Mouse (Mus musculus) kidney, embryonic 16.5 days (tissue): ENCODE data around the gene St3gal3. TPM values are rescaled to one million over a fixed set of nuclear protein-coding genes. Genes with fewer than 3 reads are reported as not detected.

Experiments used
- ATAC-seq: fragments of 200-750 bp; cut with Nextera tagmentation; 2 replicates; pipeline ENCODE4 v1.8.0; 2017; ENCODE audit warnings: moderate TSS enrichment; ENCODE audit not compliant: low FRiP score, low TSS enrichment
- H3K27ac ChIP-seq: fragments of 300-500 bp; sonication (generic); 2 replicates; pipeline ENCODE4 v1.5.1; 2014; ENCODE audit warnings: low read length
- H3K27me3 ChIP-seq: fragments of 300-500 bp; sonication (generic); 2 replicates; pipeline ENCODE4 v1.6.1; 2014; ENCODE audit warnings: low read length, control low read depth, mixed read lengths; ENCODE audit not compliant: insufficient read depth
- H3K36me3 ChIP-seq: fragments of 300-500 bp; sonication (generic); 2 replicates; pipeline ENCODE4 v1.6.1; 2014; ENCODE audit warnings: low read length, control low read depth, mixed read lengths; ENCODE audit not compliant: insufficient read depth
- H3K4me1 ChIP-seq: fragments of 300-500 bp; sonication (generic); 2 replicates; pipeline ENCODE4 v1.6.1; 2014; ENCODE audit warnings: low read length, control low read depth, mixed read lengths; ENCODE audit not compliant: insufficient read depth
- H3K4me2 ChIP-seq: fragments of 300-500 bp; sonication (generic); replicated peaks from 2 replicates; pipeline ENCODE4 v1.6.1; 2014; ENCODE audit warnings: low read depth, low read length
- H3K4me3 ChIP-seq: fragments of 300-500 bp; sonication (generic); 2 replicates; pipeline ENCODE4 v1.5.1; 2014; ENCODE audit warnings: mild to moderate bottlenecking, low read length
- H3K9ac ChIP-seq: fragments of 300-500 bp; sonication (generic); replicated peaks from 2 replicates; pipeline ENCODE4 v1.6.1; 2014; ENCODE audit warnings: low read length
- H3K9me3 ChIP-seq: fragments of 300-500 bp; sonication (generic); 2 replicates; pipeline ENCODE4 v1.6.1; 2016; ENCODE audit warnings: low read length, control low read depth
- WGBS: fragments of 180-500 bp; shearing (Covaris S2); extraction: QIAGEN DNeasy Blood & Tissue Kit; methylation state at CpG from one replicate; pipeline ENCODE4 v1.1.7; 2014; 5-methylcytosine and 5-hydroxymethylcytosine counted together
- polyA plus RNA-seq: library from polyadenylated mRNA; unstranded; fragments of >200 nt; fragmentation: Nextera tagmentation; extraction: Ambion mirVana; gene quantifications from 2 replicates; pipeline ENCODE4 v1.2.1, GENCODE M21; 2015

Gene St3gal3
- polyA plus RNA-seq, 1 experiment from 2014 or later: 8.7 TPM

DNA sequence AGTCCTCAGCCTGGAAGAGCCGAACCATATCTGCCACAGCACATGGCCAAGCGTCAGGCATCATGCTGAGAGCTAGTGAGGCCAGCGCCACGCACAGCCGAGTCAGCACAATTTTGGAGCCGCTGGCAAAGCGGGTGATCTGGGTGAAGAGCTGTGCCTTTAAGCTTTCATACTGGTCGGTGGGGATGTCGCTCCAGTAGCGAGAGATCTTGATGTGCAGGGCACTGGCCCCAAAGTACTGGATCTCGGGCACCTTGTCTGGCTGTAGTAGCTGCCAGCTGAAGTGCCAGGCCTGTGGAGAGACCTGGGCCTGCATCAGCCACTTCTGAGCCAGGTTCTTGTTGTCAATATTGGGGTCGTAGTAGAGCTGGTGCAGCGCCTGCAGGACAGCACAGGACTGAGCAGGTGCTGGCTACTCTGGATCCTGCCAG is 222.6 kb downstream of the St3gal3 start:
- Histone ChIP-seq H3K27ac (no peak overlapping the region), H3K27me3 (no peaks in the 10 kb centered on the region), H3K4me2 (no peak overlapping the region), H3K9ac (no peak overlapping the region), H3K4me1 (peaks cover 33% of the 10 kb centered on the region), H3K36me3 (peaks cover 12% of the 10 kb centered on the region), H3K9me3 (no peaks in the 10 kb centered on the region), H3K4me3 (no peak overlapping the region)
- 95% methylated on average over 13 of the region's 13 CpGs for WGBS
- ATAC-seq: no peak

DNA sequence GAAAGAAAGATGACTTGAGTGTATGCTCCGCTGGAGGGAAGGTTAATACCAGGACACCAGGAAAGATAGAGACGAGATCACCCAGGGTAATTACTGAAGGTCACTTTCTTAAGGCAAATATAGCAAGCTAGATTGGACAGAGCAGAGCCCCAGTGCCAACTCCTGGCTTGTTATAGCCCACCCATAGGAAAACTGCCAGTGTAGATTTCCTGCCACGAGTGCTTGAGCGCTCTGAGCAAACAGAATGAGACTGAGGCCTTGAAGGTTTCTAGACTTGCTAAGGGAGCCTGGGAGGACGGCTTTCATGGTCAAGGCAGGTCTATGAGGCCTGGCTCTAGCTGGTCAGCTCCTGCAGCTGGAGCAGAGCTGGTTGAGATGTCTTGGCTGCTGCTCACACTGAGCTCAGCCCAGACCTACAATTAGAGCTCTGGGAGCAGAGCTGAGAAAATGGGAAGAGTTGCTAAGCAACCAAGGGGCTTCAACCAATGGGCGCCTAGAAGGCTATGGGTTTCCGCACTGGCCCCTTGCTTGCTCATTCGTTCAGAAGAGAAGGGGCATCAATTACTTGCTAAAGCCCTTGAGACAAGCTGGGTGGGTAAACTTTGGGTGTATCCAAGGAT is 225.8 kb downstream of the St3gal3 start:
- WGBS: 75% methylated on average over 8 of the region's 8 CpGs
- ATAC-seq: no peak
- H3K36me3 ChIP-seq: peaks cover 26% of the 10 kb centered on the region

DNA sequence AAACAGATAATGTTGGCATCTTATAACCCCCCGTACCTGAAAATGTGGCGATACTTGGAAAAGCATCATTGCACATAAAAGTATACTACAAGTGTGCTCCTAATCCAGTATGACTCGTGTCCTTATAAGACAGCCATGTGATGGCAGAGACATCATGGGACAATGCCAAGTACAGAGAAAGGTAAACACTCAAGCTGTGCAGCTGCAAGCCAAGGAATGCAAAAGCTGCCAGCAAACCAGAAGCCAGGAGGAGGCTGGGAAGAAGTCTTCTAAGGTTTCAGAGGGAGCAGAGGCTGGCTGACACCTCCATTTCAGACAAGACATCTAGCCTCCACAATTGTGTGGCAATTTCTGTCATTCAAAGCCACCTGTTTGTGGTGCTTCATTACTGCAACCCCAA is 228.5 kb downstream of the St3gal3 start:
- Histone ChIP-seq H3K4me3 (no peak overlapping the region), H3K27ac (no peak overlapping the region), H3K27me3 (no peaks in the 10 kb centered on the region), H3K4me1 (0 out of 2 replicates have a peak, but pooled peaks cover 4% of the 10 kb centered on the region), H3K4me2 (no peak overlapping the region), H3K9me3 (no peaks in the 10 kb centered on the region), H3K9ac (no peak overlapping the region), H3K36me3 (peaks cover 42% of the 10 kb centered on the region)
- no peak for ATAC-seq
- 79% methylated on average over 3 of the region's 3 CpGs for WGBS

More for the DNA sequence above, 225.8 kb downstream of the St3gal3 start:
- Histone ChIP-seq H3K27me3 (no peaks in the 10 kb centered on the region), H3K9me3 (no peaks in the 10 kb centered on the region), H3K4me1 (peaks cover 19% of the 10 kb centered on the region), H3K4me2 (no peak overlapping the region), H3K4me3 (no peak overlapping the region), H3K27ac (no peak overlapping the region), H3K9ac (no peak overlapping the region)

DNA sequence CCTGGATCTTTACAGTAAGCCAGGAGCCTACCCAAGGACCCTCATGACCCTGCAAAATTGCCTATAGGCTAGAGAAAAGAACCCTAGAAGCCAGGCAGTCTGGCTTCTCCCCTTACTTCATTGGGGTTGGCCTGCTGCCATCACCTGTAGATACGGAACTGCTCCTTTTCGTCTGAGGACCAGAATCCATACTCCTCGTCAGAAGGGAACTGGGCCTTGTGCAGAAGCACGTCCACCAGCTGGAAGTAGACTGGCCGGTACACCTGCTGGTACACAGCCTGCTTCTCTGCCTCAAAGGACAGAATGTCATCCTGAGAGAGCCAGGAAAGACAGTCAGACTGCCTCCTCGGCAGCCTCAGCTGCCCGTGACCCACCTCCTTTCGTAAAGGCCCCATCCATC is 230.0 kb downstream of the St3gal3 start:
- ATAC-seq: no peak
- Histone ChIP-seq H3K4me1 (0 out of 2 replicates have a peak, but pooled peaks cover 4% of the 10 kb centered on the region), H3K9ac (no peak overlapping the region), H3K4me3 (no peak overlapping the region), H3K4me2 (no peak overlapping the region), H3K27ac (no peak overlapping the region), H3K27me3 (no peaks in the 10 kb centered on the region), H3K36me3 (peaks cover 53% of the 10 kb centered on the region), H3K9me3 (no peaks in the 10 kb centered on the region)
- 94% methylated on average over 8 of the region's 8 CpGs for WGBS

DNA sequence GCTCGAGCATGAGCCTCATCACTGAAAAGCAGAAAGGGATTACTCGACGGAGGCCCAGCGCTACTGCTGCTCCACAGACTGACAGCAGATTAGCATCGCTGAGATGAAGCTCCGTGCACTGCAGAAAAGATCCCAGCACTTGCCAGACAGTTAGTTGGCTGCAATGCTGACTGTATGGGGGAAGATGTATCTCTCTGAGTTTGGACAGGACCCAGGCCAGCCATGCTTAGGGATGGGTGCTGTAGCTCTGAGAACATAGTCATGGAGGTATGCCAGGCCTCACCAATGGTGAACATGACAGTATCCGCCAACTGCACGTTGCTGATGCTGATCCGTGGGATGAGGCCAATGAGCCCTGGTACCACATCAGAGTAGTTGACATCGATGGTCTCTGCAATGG is 230.6 kb downstream of the St3gal3 start:
- no peak for ATAC-seq

DNA sequence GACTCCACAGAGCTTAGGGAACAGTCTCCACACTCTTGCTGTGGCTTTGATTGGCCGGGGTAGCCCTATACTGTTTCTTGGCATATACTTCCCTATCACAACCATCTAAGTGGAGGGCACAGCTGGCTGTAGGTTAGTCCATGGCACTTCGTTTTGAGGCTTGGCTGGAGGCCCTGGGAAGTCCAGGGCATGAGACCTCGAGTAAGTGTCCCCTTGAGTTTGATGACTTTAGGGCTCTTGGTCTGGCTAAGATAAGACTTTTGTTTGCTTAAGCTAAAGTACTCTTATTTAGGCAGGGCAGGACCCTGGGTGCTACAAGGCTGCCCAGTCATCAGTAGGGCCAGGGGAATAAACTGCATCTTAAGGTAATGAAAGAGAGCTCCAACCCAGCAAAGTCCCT is 236.6 kb downstream of the St3gal3 start:
- Histone ChIP-seq H3K9me3 (no peaks in the 10 kb centered on the region), H3K27ac (no peak overlapping the region), H3K9ac (no peak overlapping the region), H3K4me3 (no peak overlapping the region), H3K4me2 (no peak overlapping the region), H3K36me3 (peaks cover 61% of the 10 kb centered on the region), H3K4me1 (no peaks in the 10 kb centered on the region), H3K27me3 (no peaks in the 10 kb centered on the region)
- ATAC-seq: no peak
- 87% methylated on average over 3 of the region's 3 CpGs for WGBS

More for the DNA sequence above, 230.6 kb downstream of the St3gal3 start:
- Histone ChIP-seq H3K4me1 (0 out of 2 replicates have a peak, but pooled peaks cover 4% of the 10 kb centered on the region), H3K9me3 (no peaks in the 10 kb centered on the region), H3K36me3 (peaks cover 59% of the 10 kb centered on the region), H3K27me3 (no peaks in the 10 kb centered on the region), H3K27ac (no peak overlapping the region), H3K9ac (no peak overlapping the region), H3K4me3 (no peak overlapping the region), H3K4me2 (no peak overlapping the region)
- WGBS: 93% methylated on average over 10 of the region's 10 CpGs

DNA sequence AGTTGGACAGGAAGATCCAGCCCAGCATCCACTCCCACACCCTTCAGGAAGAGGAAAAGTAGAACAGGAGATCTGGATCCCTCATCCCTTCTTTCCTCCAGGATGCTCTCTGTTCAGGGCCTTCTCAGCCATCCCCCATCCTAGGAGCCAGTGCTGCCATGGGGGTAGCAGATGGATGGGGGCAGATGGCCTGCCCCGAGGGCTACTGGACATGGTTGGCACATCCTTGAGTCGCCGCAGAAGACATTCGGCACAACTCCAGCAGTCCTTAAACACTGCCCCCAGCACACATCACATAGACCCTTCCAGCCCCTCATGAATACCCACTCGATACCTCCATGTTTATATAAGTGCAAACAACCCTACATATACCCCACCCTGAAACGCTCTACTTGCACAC is 238.7 kb downstream of the St3gal3 start:
- H3K9me3 ChIP-seq: no peaks in the 10 kb centered on the region
- H3K27me3 ChIP-seq: no peaks in the 10 kb centered on the region
- H3K4me2 ChIP-seq: no peak overlapping the region
- ATAC-seq: no peak
- H3K4me1 ChIP-seq: peaks cover 3% of the 10 kb centered on the region
- WGBS: 98% methylated on average over 6 of the region's 6 CpGs
- no peak overlapping the region for H3K27ac ChIP-seq
- H3K36me3 ChIP-seq: peaks cover 41% of the 10 kb centered on the region
- no peak overlapping the region for H3K4me3 ChIP-seq
- no peak overlapping the region for H3K9ac ChIP-seq

DNA sequence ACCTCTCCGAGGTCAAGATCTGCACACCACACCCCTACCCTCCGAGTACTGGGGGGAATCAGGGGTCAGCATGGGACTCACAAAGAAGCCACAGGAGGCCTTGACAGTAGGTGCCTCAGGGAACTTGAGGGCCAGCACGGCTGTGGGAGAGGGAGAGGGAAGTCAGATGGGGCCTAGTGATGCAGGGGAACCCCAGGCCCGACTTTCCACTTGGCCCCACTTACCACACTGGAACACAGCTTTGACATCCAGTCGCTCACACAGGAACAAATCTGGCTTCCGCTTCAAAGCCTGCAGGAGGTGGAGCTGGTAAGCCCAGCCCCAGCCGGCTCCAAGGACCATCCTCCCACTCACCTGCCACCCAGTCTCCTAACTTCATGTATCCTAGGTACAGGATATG is 239.4 kb downstream of the St3gal3 start:
- H3K9ac ChIP-seq: no peak overlapping the region
- peaks cover 34% of the 10 kb centered on the region for H3K36me3 ChIP-seq
- H3K4me3 ChIP-seq: no peak overlapping the region
- peaks cover 8% of the 10 kb centered on the region for H3K4me1 ChIP-seq
- no peaks in the 10 kb centered on the region for H3K9me3 ChIP-seq
- no peaks in the 10 kb centered on the region for H3K27me3 ChIP-seq
- no peak overlapping the region for H3K4me2 ChIP-seq
- 82% methylated on average over 7 of the region's 7 CpGs for WGBS
- no peak overlapping the region for H3K27ac ChIP-seq
- ATAC-seq: no peak

DNA sequence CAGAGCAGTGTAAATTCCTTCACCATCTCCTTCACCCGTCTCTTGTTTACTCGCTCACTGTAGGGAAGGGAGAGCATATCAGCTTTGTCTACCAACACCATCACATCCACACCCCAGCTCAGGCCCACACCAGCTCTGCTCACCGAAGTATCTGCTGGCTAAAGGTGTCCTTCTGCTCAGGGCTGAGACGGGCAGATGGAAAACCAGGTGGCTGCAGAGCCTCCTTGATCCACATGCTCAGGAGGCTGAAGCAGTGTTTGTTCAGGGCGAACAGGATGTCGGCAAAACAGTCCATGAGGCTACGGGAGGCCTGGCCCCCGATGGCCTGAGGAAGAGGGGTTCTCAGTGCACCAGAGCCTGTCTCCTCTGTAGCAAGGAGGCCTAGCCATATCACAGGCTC is 240.1 kb downstream of the St3gal3 start:
- H3K9me3 ChIP-seq: no peaks in the 10 kb centered on the region
- ATAC-seq: no peak
- peaks cover 32% of the 10 kb centered on the region for H3K36me3 ChIP-seq
- H3K4me1 ChIP-seq: peaks cover 8% of the 10 kb centered on the region
- H3K4me3 ChIP-seq: no peak overlapping the region
- no peak overlapping the region for H3K9ac ChIP-seq
- no peak overlapping the region for H3K4me2 ChIP-seq
- no peaks in the 10 kb centered on the region for H3K27me3 ChIP-seq
- 93% methylated on average over 8 of the region's 8 CpGs for WGBS
- H3K27ac ChIP-seq: no peak overlapping the region

DNA sequence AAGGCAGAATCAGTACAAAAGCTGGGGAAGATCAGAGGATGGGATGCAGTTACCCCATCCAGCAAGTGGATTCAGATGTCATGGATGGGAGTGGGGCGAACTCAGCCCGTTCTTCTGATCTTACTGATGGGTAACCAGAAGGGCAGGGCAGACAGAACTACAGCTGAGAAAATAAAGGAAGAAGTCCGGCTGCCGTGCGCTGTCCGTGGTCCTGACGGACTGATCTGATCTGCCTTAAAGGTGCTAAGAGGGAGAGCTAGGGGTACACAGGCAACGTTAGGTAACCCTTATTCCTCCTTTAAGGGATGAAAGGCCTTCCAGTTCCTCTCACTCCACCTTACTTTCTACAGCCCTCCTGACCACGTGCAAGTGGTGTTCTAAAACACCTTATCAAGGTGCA is 241.3 kb downstream of the St3gal3 start:
- H3K27me3 ChIP-seq: no peaks in the 10 kb centered on the region
- peaks cover 28% of the 10 kb centered on the region for H3K36me3 ChIP-seq
- no peak for ATAC-seq
- no peak overlapping the region for H3K27ac ChIP-seq
- peaks cover 8% of the 10 kb centered on the region for H3K4me1 ChIP-seq
- no peak overlapping the region for H3K9ac ChIP-seq
- 11% methylated on average over 9 of the region's 9 CpGs for WGBS
- no peak overlapping the region for H3K4me3 ChIP-seq
- no peak overlapping the region for H3K4me2 ChIP-seq
- no peaks in the 10 kb centered on the region for H3K9me3 ChIP-seq
